Mouse (Mus musculus): Measurements from ENCODE around the gene Fut11.

GRCm38 (mm10) chr14:20733041-20733951, 38.5 kb downstream of the Fut11 start:
- no peak for TF ChIP-seq CTCF (IDR thresholded peaks at IDR 0.05; ENCODE audit: low read depth)
- TF ChIP-seq EP300 (IDR thresholded peaks at IDR 0.05; ENCODE audit: low read depth): peak; percentile 91

Measured in liver, embryonic 14.5 days (tissue).